ENCODE assay signal across 24 mouse cellular contexts in the genomic region with DNA sequence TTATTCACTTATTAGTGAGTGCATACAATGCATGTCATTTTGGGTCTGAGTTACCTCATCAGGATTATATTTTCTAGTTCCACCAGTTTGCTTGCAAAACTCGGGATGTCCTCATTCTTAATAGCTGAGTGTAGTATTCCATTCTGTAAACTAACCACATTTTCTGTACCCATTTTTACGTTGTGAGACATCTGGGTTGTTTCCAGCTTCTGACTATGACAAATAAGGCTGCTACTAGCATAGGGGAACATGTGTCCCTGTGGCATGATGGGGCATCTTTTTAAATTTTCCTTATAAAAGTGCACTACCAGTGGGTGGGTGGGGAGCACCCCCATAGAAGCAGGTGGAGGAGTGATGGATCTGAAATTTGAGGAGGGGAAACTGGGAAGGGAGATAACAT.
"Had no signal": no experiment of that assay in that cellular context is flagged by ENCODE, and none has a peak within 500 bp of the region (broad histone marks: within the 10 kb centered on the region; RNA-seq: fewer than 3 reads in every experiment).

No protein-coding gene starts in this region.

- H3K27ac ChIP-seq: embryonic facial prominence, embryonic 10.5 days; embryonic facial prominence, embryonic 12.5 days; embryonic facial prominence, embryonic 13.5 days; embryonic facial prominence, embryonic 15.5 days; forebrain, embryonic 12.5 days; forebrain, embryonic 13.5 days; forebrain, embryonic 15.5 days; gastrocnemius, adult 2 months; heart, adult 2 months; heart, embryonic 10.5 days had no signal

- H3K36me3 ChIP-seq: embryonic facial prominence, embryonic 10.5 days; embryonic facial prominence, embryonic 12.5 days; embryonic facial prominence, embryonic 13.5 days; embryonic facial prominence, embryonic 15.5 days; forebrain, embryonic 12.5 days; forebrain, embryonic 15.5 days; heart, embryonic 10.5 days had no signal

- H3K9me3 ChIP-seq: embryonic facial prominence, embryonic 10.5 days; embryonic facial prominence, embryonic 12.5 days; embryonic facial prominence, embryonic 13.5 days; embryonic facial prominence, embryonic 15.5 days; forebrain, embryonic 12.5 days; forebrain, embryonic 13.5 days; forebrain, embryonic 15.5 days; heart, embryonic 10.5 days had no signal

- H3K27me3 ChIP-seq: embryonic facial prominence, embryonic 12.5 days; embryonic facial prominence, embryonic 13.5 days; embryonic facial prominence, embryonic 15.5 days; forebrain, embryonic 12.5 days; forebrain, embryonic 13.5 days; forebrain, embryonic 15.5 days had no signal

- DNase-seq: cerebellum, adult 9-11 months; cerebellum, postnatal 10 days; cerebellum, postnatal 14 days; cerebellum, postnatal 25 days; cerebellum, postnatal 36 days; embryo, embryonic 11 days; forebrain, postnatal 0 days; gastrocnemius, adult 2 months; gastrocnemius, postnatal 10 days; gastrocnemius, postnatal 14 days; gastrocnemius, postnatal 25 days; gastrocnemius, postnatal 36 days; heart, adult 11 months; heart, adult 18-20 months; heart, adult 2 months had no signal

- H3K4me3 ChIP-seq: embryonic facial prominence, embryonic 10.5 days; embryonic facial prominence, embryonic 12.5 days; embryonic facial prominence, embryonic 13.5 days; embryonic facial prominence, embryonic 15.5 days; erythroblast, embryonic 14.5 days; forebrain, embryonic 12.5 days; forebrain, embryonic 13.5 days; forebrain, embryonic 15.5 days; gastrocnemius, adult 2 months; heart, adult 2 months; heart, embryonic 10.5 days had no signal

- H3K4me1 ChIP-seq: embryonic facial prominence, embryonic 10.5 days; embryonic facial prominence, embryonic 12.5 days; embryonic facial prominence, embryonic 13.5 days; embryonic facial prominence, embryonic 15.5 days; forebrain, embryonic 12.5 days; forebrain, embryonic 13.5 days; forebrain, embryonic 15.5 days; heart, embryonic 10.5 days had no signal
